Mouse (Mus musculus): Measurements from ENCODE around the gene Ttc3. TPM values are rescaled to one million over a fixed set of nuclear protein-coding genes. Genes with fewer than 3 reads are reported as not detected.

Ttc3 gene
- polyA plus RNA-seq, 1 experiment from 2014 or later = 1,226 TPM

- ATAC-seq (ENCODE audit: low read depth) = no peak
These were observed 127.5 kb downstream of the Ttc3 start for GRCm38 (mm10) chr16:94497911-94498310.

GRCm38 (mm10) chr16:94504192-94504591 is 133.8 kb downstream of the Ttc3 start:
- H3K9ac ChIP-seq (replicated peaks; ENCODE audit: low read depth, low read length) = no peak overlapping the region
- H3K4me2 ChIP-seq (ENCODE audit: low read depth, low read length) = no peak overlapping the region
- H3K4me1 ChIP-seq (ENCODE audit: control insufficient read depth, insufficient read depth, low read length) = no peaks in the 10 kb centered on the region
- 96% methylated on average over 5 of the region's 5 CpGs for WGBS
- H3K9me3 ChIP-seq (ENCODE audit: control insufficient read depth, low read length) = no peaks in the 10 kb centered on the region
- no peaks in the 10 kb centered on the region for H3K27me3 ChIP-seq (ENCODE audit: control insufficient read depth, insufficient read depth, low read length)
- H3K36me3 ChIP-seq (ENCODE audit: control insufficient read depth, insufficient read depth, low read length) = peaks cover 48% of the 10 kb centered on the region
- H3K4me3 ChIP-seq (ENCODE audit: low read depth, low read length) = no peak overlapping the region
- ATAC-seq (ENCODE audit: low read depth) = no peak
- H3K27ac ChIP-seq (ENCODE audit: low read depth, low read length) = no peak overlapping the region

More at GRCm38 (mm10) chr16:94497911-94498310, 127.5 kb downstream of the Ttc3 start:
- Histone ChIP-seq H3K27ac (ENCODE audit: low read depth, low read length) (no peak overlapping the region), H3K4me2 (ENCODE audit: low read depth, low read length) (no peak overlapping the region), H3K27me3 (ENCODE audit: control insufficient read depth, insufficient read depth, low read length) (no peaks in the 10 kb centered on the region), H3K4me3 (ENCODE audit: low read depth, low read length) (no peak overlapping the region), H3K4me1 (ENCODE audit: control insufficient read depth, insufficient read depth, low read length) (no peaks in the 10 kb centered on the region), H3K9me3 (ENCODE audit: control insufficient read depth, low read length) (no peaks in the 10 kb centered on the region), H3K36me3 (ENCODE audit: control insufficient read depth, insufficient read depth, low read length) (peaks cover 49% of the 10 kb centered on the region), H3K9ac (replicated peaks; ENCODE audit: low read depth, low read length) (no peak overlapping the region)
- WGBS = 90% methylated on average over 5 of the region's 5 CpGs

GRCm38 (mm10) chr16:94507071-94507470 is 136.7 kb downstream of the Ttc3 start:
- H3K4me3 ChIP-seq (ENCODE audit: low read depth, low read length) = no peak overlapping the region
- no peak for ATAC-seq (ENCODE audit: low read depth)
- no peak overlapping the region for H3K27ac ChIP-seq (ENCODE audit: low read depth, low read length)
- no peak overlapping the region for H3K9ac ChIP-seq (replicated peaks; ENCODE audit: low read depth, low read length)
- peaks cover 33% of the 10 kb centered on the region for H3K36me3 ChIP-seq (ENCODE audit: control insufficient read depth, insufficient read depth, low read length)
- no peak overlapping the region for H3K4me2 ChIP-seq (ENCODE audit: low read depth, low read length)
- 97% methylated on average over 2 of the region's 2 CpGs for WGBS
- H3K27me3 ChIP-seq (ENCODE audit: control insufficient read depth, insufficient read depth, low read length) = no peaks in the 10 kb centered on the region
- no peaks in the 10 kb centered on the region for H3K9me3 ChIP-seq (ENCODE audit: control insufficient read depth, low read length)
- no peaks in the 10 kb centered on the region for H3K4me1 ChIP-seq (ENCODE audit: control insufficient read depth, insufficient read depth, low read length)

GRCm38 (mm10) chr16:94508769-94509168 is 138.4 kb downstream of the Ttc3 start:
- H3K4me1 ChIP-seq (ENCODE audit: control insufficient read depth, insufficient read depth, low read length) = no peaks in the 10 kb centered on the region
- H3K4me3 ChIP-seq (ENCODE audit: low read depth, low read length) = no peak overlapping the region
- no peaks in the 10 kb centered on the region for H3K9me3 ChIP-seq (ENCODE audit: control insufficient read depth, low read length)
- no peak for ATAC-seq (ENCODE audit: low read depth)
- peaks cover 22% of the 10 kb centered on the region for H3K36me3 ChIP-seq (ENCODE audit: control insufficient read depth, insufficient read depth, low read length)
- no peak overlapping the region for H3K9ac ChIP-seq (replicated peaks; ENCODE audit: low read depth, low read length)
- no peaks in the 10 kb centered on the region for H3K27me3 ChIP-seq (ENCODE audit: control insufficient read depth, insufficient read depth, low read length)
- H3K27ac ChIP-seq (ENCODE audit: low read depth, low read length) = no peak overlapping the region
- WGBS = 92% methylated on average over 8 of the region's 8 CpGs
- H3K4me2 ChIP-seq (ENCODE audit: low read depth, low read length) = no peak overlapping the region

DNA sequence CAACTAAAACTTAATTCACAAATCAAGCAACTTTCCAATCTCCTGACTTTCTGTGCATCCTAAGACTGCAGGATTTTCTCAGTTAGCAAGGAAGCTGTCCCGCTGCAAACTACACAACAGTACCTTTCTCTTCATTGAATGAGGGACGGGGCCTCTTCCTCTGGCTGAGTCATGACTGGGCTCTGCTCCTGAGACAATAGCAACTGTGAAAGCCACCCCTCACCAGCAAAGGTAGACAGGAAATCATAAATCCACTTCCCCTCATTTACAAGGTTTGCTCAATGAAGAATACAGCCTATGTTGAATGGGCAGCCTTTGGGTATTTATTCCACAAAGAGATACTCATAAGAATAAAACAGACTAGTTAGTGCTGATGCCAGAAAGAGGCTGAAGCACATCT is 139.6 kb downstream of the Ttc3 start:
- WGBS = 53% methylated on average over 2 of the region's 2 CpGs
- Histone ChIP-seq H3K9me3 (ENCODE audit: control insufficient read depth, low read length) (no peaks in the 10 kb centered on the region), H3K9ac (replicated peaks; ENCODE audit: low read depth, low read length) (no peak overlapping the region), H3K27me3 (ENCODE audit: control insufficient read depth, insufficient read depth, low read length) (no peaks in the 10 kb centered on the region), H3K4me2 (ENCODE audit: low read depth, low read length) (no peak overlapping the region), H3K4me1 (ENCODE audit: control insufficient read depth, insufficient read depth, low read length) (no peaks in the 10 kb centered on the region), H3K27ac (ENCODE audit: low read depth, low read length) (no peak overlapping the region), H3K36me3 (ENCODE audit: control insufficient read depth, insufficient read depth, low read length) (peaks cover 14% of the 10 kb centered on the region; the same call in 1 of the 2 replicates), H3K4me3 (ENCODE audit: low read depth, low read length) (no peak overlapping the region)
- no peak for ATAC-seq (ENCODE audit: low read depth)

DNA sequence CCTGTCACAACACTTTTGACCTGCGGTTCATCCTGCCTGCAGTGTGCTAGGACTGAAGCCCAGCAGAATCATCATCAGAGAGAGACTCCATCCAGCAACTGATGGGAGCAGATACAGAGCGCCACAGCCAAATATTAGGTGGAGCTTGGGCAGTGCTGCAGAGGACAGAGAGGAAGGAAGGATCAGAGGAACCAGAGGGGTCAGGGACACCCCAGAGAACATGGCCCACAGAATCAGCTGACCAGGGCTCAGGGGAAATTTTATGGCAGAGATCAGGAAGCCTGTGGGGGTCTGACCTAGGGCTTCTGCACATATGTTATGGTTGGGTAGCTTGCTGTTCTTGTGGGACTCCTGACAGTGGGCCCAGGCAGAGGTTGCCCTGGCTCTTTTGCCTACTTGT is 147.2 kb downstream of the Ttc3 start:
- H3K27me3 ChIP-seq (ENCODE audit: control insufficient read depth, insufficient read depth, low read length) = no peaks in the 10 kb centered on the region
- 96% methylated on average over 2 of the region's 2 CpGs for WGBS
- no peak overlapping the region for H3K4me2 ChIP-seq (ENCODE audit: low read depth, low read length)
- no peaks in the 10 kb centered on the region for H3K4me1 ChIP-seq (ENCODE audit: control insufficient read depth, insufficient read depth, low read length)
- H3K9me3 ChIP-seq (ENCODE audit: control insufficient read depth, low read length) = no peaks in the 10 kb centered on the region
- H3K4me3 ChIP-seq (ENCODE audit: low read depth, low read length) = no peak overlapping the region
- H3K36me3 ChIP-seq (ENCODE audit: control insufficient read depth, insufficient read depth, low read length) = no peaks in the 10 kb centered on the region
- H3K27ac ChIP-seq (ENCODE audit: low read depth, low read length) = no peak overlapping the region
- ATAC-seq (ENCODE audit: low read depth) = no peak
- no peak overlapping the region for H3K9ac ChIP-seq (replicated peaks; ENCODE audit: low read depth, low read length)

Other genes with a start within 250 kb of the Ttc3 start
- 7.6 and 8.2 TPM in 2 replicates for gene Hlcs, start 57.0 kb upstream of the Ttc3 start, polyA plus RNA-seq (2014; fragmentation: Nextera tagmentation; extraction: Ambion mirVana)
- gene Ripply3, start 42.2 kb upstream of the Ttc3 start, polyA plus RNA-seq (2014; fragmentation: Nextera tagmentation; extraction: Ambion mirVana) = 0.52 and 1.7 TPM in 2 replicates
- 89.3 and 92.0 TPM in 2 replicates for gene Pigp, start 1.2 kb downstream of the Ttc3 start, polyA plus RNA-seq (2014; fragmentation: Nextera tagmentation; extraction: Ambion mirVana)
- gene Vps26c, start 156.2 kb downstream of the Ttc3 start, polyA plus RNA-seq (2014; fragmentation: Nextera tagmentation; extraction: Ambion mirVana) = 95.4 and 101 TPM in 2 replicates
- 13.9 and 15.9 TPM in 2 replicates for gene Dyrk1a, start 199.4 kb downstream of the Ttc3 start, polyA plus RNA-seq (2014; fragmentation: Nextera tagmentation; extraction: Ambion mirVana)

All from neural tube, embryonic 14.5 days (tissue).